Mouse (Mus musculus) kidney, adult 2 months (tissue): ENCODE data around the gene Epsti1.

ENCODE experiments used
- CTCF ChIP-seq: fragments of 200-500 bp; conservative IDR thresholded peaks from 2 replicates; pipeline ENCODE4 v1.5.1; 2011; ENCODE audit warnings: low read depth, mild to moderate bottlenecking, control low read depth, low read length, moderate library complexity, mixed read lengths; ENCODE audit not compliant: insufficient read depth, insufficient read length
- POLR2A ChIP-seq: fragments of 200-500 bp; IDR thresholded peaks from one replicate; pipeline ENCODE4 v1.6.1; 2011; ENCODE audit warnings: low read depth, low read length, control low read depth

DNA sequence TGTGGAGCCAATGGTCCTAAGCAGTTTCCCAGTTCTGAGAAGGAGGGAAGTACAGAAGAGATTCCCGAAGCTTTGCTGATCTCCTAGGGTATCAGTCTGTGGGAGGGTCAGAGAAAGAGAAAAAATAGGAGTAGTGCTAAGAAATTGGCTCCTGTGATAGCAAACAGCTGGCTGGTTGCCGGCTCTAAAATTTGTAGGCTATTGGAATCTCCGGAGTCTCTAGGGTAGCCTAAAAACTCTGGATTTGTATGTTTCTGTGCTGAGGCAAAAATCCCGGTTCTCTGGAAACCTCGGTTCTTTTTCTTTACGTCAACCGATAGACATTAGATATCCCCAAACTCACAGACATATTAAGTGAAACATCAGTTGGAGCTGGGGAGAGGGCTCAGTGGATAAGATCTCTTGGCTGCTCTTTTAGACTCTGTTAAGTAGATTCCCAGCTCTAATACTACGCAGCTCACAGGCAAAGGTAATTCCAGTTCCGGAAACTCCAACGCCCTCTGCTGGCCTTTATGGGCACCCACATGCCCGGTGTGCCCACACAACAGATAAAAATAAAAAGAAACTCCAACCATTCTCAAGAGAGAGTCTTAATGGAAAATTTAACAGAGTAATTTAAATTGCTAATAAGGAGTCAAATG, 138.0 kb downstream of the Epsti1 start:
- TF ChIP-seq POLR2A (no peak), CTCF (no peak)
